Mouse (Mus musculus) spleen, adult 2 months (tissue): Measurements from ENCODE around the gene Cops2.

Experiments
- CTCF ChIP-seq: fragments of 200-500 bp; IDR thresholded peaks from 2 replicates; pipeline ENCODE4 v1.5.1; 2011; ENCODE audit warnings: mild to moderate bottlenecking, inconsistent platforms; ENCODE audit not compliant: insufficient read depth, insufficient read length, insufficient replicate concordance; ENCODE audit errors: extremely low read depth
- POLR2A ChIP-seq: fragments of 200-500 bp; IDR thresholded peaks from 2 replicates; pipeline ENCODE4 v1.6.1; 2011; ENCODE audit warnings: low read depth, low read length, inconsistent platforms

DNA sequence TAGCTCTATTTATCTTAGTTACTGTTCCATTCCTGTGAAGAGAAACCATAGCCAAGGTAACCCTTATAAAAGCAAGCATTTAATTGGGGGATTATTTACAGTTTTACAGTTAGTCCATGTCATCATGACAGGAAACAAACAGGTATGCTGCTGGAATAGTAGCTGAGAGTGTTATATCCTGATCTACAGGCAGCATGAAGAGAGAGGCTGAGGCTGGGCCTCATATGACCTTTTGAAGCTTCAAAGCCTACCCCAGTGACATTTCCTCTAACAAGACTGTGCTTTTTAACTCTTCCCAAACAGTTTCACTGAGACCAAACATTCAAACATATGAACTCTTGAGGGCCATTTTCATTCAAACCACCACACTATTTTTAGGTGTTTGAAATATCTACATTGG, 61.1 kb downstream of the Cops2 start:
- TF ChIP-seq POLR2A = no peak
- no peak for TF ChIP-seq CTCF
